Mouse (Mus musculus) MEL (cell line): ENCODE measurements at regions not wholly inside any gene's neighbourhood (a gene's known extent, or its start where the extent isn't known, plus 50 kb on each side); places are given as distances from the start of the nearest gene placed in this dataset.

Experiments used
- CHD2 ChIP-seq: IDR thresholded peaks from 2 replicates; pipeline ENCODE4 v1.6.1; 2011; ENCODE audit warnings: low read length, improper control_type of control experiment
- CTCF ChIP-seq, 3 experiments: IDR thresholded peaks in 2 of 3; conservative IDR thresholded peaks in 1 of 3; 2 replicates each; pipeline ENCODE4 v1.5.1; 2011 to 2012; ENCODE audit warnings: low read length in 3 of 3, low read depth in 2 of 3, mild to moderate bottlenecking in 2 of 3, improper control_type of control experiment in 1 of 3, inconsistent platforms in 1 of 3, mixed read lengths in 1 of 3, moderate library complexity in 1 of 3; ENCODE audit not compliant: control insufficient read depth in 1 of 3, insufficient read depth in 1 of 3, poor library complexity in 1 of 3, severe bottlenecking in 1 of 3
- EP300 ChIP-seq, 2 experiments: IDR thresholded peaks; 2 replicates each; pipeline ENCODE4 v1.6.1; 2011; ENCODE audit warnings: improper control_type of control experiment in 2 of 2, low read length in 2 of 2, low read depth in 1 of 2, mild to moderate bottlenecking in 1 of 2
- MXI1 ChIP-seq: IDR thresholded peaks from 2 replicates; pipeline ENCODE4 v1.6.1; 2011; ENCODE audit warnings: mild to moderate bottlenecking, low read depth, low read length, improper control_type of control experiment
- POLR2A ChIP-seq, 2 experiments: IDR thresholded peaks; 2 replicates each; pipeline ENCODE4 v1.6.1; 2011 to 2012; ENCODE audit warnings: low read length in 2 of 2, mild to moderate bottlenecking in 2 of 2, control low read depth in 1 of 2, improper control_type of control experiment in 1 of 2, low read depth in 1 of 2, moderate library complexity in 1 of 2; ENCODE audit not compliant: control insufficient read depth in 1 of 2, insufficient read depth in 1 of 2, poor library complexity in 1 of 2
- POLR2AphosphoS5 ChIP-seq: IDR thresholded peaks from 2 replicates; pipeline ENCODE4 v1.6.1; 2012; ENCODE audit warnings: low read depth, borderline replicate concordance, mild to moderate bottlenecking, inconsistent platforms, low read length, moderate library complexity, mixed read lengths
- ZC3H11A ChIP-seq: IDR thresholded peaks from 2 replicates; pipeline ENCODE4 v1.6.1; 2012; ENCODE audit warnings: low read depth, mild to moderate bottlenecking, inconsistent platforms, low read length, improper control_type of control experiment

DNA sequence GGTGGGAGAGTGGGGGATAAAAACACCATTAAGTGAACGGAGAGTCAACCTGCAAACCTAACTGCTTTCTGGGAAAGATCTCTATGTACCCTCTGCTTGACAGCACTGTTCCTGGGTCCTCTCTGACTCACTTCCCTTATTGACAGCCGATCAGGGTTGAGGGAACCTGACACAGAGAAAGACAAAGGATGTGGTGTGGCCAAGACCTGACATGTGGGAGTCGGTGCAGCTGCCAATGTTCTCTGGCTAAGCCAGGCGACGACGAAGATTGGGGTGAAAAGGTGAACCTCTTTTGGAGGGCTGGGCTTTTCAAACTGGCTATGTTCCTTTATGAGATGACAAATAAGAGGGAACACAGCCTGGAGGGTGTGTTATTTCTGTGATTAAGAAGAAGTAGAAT, 318.6 kb upstream of the Usp25 start:
- TF ChIP-seq EP300 (IDR thresholded peaks at IDR 0.05; ENCODE audit: low read depth in 1 of 2, low read length in 2 of 2) (no peak), CTCF (IDR thresholded peaks at IDR 0.05 in 2 of 3, conservative IDR thresholded peaks at IDR 0.05 in 1 of 3; ENCODE audit: control insufficient read depth in 1 of 3, insufficient read depth in 1 of 3, low read depth in 2 of 3, low read length in 3 of 3, poor library complexity in 1 of 3, severe bottlenecking in 1 of 3) (no peak), POLR2A (IDR thresholded peaks at IDR 0.05; ENCODE audit: control insufficient read depth in 1 of 2, insufficient read depth in 1 of 2, low read depth in 1 of 2, low read length in 2 of 2, poor library complexity in 1 of 2) (no peak), CHD2 (no peak), POLR2AphosphoS5 (no peak), ZC3H11A (no peak), MXI1 (no peak)
